Mouse (Mus musculus) layer of hippocampus, postnatal 25 days (tissue): ENCODE results near the gene 4930507D05Rik. TPM values are rescaled to one million over a fixed set of nuclear protein-coding genes. Genes with fewer than 3 reads are reported as not detected.
"Not testable (repeated sequence)": the region's sequence is repeated elsewhere in the genome, so short reads cannot be mapped to it uniquely, and the experiment has no call there.

Source experiments
- DNase-seq, 2 experiments: peaks; one replicate each; pipeline ENCODE4 v3.0.0; 2022; ENCODE audit warnings: mixed read lengths in 2 of 2, low spot score in 1 of 2; ENCODE audit errors: extremely low spot score in 1 of 2
- total RNA-seq, 2 experiments: library from RNA; stranded (reverse); gene quantifications; 2 replicates each; pipeline ENCODE4 v1.2.3; 2021

Gene 4930507D05Rik
- total RNA-seq, 2 experiments from 2014 or later = 1.2 to 2.0 TPM

- no peak for DNase-seq
Measured at GRCm38 (mm10) chr10:62474944-62475343, 25.7 kb downstream of the 4930507D05Rik start.

GRCm38 (mm10) chr10:62476980-62477379 is 27.7 kb downstream of the 4930507D05Rik start:
- no peak for DNase-seq

- DNase-seq = no peak
Measured at GRCm38 (mm10) chr10:62481108-62481852, 32.0 kb downstream of the 4930507D05Rik start.

DNA sequence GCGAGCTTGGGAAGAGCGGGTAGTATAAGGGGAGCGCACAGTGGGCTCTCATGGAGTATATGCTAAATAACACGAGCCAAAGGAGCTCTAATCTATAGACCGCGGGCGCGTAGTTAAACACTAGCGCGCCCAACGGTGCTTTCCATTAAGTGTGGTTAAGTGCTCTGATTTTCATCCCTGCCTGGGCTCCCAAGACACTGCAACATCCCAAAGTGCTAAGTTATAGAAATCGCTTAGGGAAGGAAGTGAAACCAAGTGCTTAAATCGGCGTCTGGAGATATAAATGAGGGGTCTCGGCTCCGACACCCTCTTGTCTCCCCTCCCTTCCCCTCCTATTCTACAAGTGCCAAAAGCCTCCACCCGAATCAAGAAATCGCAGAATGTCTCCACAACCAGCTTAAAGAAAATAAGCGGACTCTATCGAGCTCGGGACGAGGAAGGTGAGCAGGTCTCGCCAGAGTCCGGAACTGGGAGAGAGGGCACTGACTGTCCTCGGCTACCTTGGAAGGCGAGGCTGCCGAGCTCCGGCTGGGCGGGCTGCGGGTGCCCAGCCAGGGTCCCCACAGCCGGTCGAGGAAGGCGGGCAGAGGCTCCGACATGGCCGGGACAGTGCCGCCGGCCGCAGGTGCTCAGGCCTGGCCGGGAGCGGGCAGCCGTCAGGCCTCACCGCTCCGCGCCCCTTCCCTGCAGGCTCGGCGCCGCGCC is 36.7 kb downstream of the 4930507D05Rik start:
- DNase-seq = peak; percentile 9

DNA sequence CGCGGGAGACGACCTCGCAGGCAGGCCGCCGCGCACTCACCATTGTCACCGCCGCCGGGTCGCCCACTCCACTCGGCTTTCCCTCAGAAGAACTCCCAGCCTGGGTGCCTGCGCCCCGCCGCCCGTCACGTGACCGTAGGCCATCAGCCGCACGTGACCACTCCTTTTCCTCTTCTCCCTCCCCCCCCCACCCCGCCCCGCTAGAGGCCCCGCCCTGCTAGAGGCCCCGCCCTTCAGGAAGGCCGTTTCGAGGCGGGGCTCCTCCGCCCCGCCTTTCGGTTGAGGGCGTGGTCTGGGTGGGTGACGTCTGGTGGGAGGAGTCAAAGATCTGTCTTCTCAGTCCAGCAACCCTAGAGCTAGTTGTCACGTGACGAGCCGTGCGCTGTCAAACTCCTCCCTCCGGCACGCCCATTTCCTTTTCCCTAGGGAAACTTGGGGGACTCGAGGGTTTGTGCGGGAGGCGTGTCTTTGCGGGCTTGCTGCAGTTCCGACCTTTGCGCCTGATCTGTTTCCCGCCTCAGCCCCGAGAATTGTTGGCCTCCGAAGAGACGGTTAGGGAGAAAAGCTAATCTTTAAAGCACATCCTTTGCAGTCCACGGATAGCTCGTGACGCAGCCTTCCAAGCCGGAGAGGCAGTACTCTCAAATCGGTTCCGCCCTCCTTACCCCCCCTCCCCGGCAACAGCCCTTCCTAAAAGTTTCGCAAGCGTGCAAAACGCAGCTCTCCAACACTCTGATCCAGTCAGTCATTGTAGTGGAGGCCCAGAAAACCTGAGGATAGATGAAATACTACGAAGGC is 37.5 kb downstream of the 4930507D05Rik start, which contains the start of gene Vps26a:
Vps26a (minus strand) TSS at position 188 of the 798 bp plus-strand sequence.
- peak; percentile 87 to 91 for DNase-seq

GRCm38 (mm10) chr10:62488266-62488665 is 39.0 kb downstream of the 4930507D05Rik start:
- DNase-seq = peak in 1 of 2 experiments; percentile 11

DNA sequence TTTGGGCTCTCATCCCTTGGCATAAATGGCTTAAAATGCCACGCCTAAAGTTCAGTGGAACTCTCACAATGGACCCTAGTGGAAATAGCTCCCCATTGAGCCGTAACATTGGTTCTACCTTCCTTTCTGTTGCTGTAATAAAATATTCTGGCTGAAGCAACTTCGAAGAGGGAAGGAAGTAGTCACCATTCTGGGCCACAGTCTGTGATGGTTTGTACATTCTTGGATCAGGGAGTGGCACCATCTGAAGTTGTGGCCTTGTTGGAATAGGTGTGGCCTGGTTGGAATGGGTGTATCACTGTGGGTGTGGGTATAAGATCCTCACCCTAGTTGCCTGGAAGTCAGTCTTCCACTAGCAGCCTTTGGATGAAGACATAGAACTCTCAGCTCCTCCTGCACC is 42.4 kb downstream of the 4930507D05Rik start:
- not testable (repeated sequence) for DNase-seq

GRCm38 (mm10) chr10:62500088-62500915 is 51.0 kb downstream of the 4930507D05Rik start:
- peak; percentile 24 to 59 for DNase-seq

Other genes starting within 250 kb of the 4930507D05Rik start
- 10 to 100 TPM; 20.7 to 21.3 TPM for gene Tspan15, start 218.2 kb upstream of the 4930507D05Rik start, total RNA-seq
- under 1 TPM in 1 of 2 experiments, not detected in 1; 0.20 TPM for gene Tacr2, start 197.1 kb upstream of the 4930507D05Rik start, total RNA-seq
- gene Hk1, start 69.6 kb upstream of the 4930507D05Rik start, total RNA-seq = 100 to 1,000 TPM; 297 to 303 TPM
- gene Hkdc1, start 27.0 kb upstream of the 4930507D05Rik start, total RNA-seq = 1 to 10 TPM; 2.3 to 3.8 TPM
- 10 to 100 TPM; 23.6 to 24.7 TPM for gene Supv3l1, start 249 bp downstream of the 4930507D05Rik start, total RNA-seq
- gene Vps26a, start 37.3 kb downstream of the 4930507D05Rik start, total RNA-seq = 10 to 100 TPM; 41.0 to 45.9 TPM
- 1 to 10 TPM; 7.9 TPM for gene Srgn, start 78.0 kb downstream of the 4930507D05Rik start, total RNA-seq
- 100 to 1,000 TPM; 212 to 215 TPM for gene Kif1bp, start 129.0 kb downstream of the 4930507D05Rik start, total RNA-seq
- 10 to 100 TPM; 20.4 to 25.3 TPM for gene Ddx21, start 152.8 kb downstream of the 4930507D05Rik start, total RNA-seq
- gene Ddx50, start 201.7 kb downstream of the 4930507D05Rik start, total RNA-seq = 10 to 100 TPM; 75.7 to 87.6 TPM